Mouse (Mus musculus) common myeloid progenitor, adult 5-6 weeks (primary cell): ENCODE results near the gene Cdh4. TPM values are rescaled to one million over a fixed set of nuclear protein-coding genes. Genes with fewer than 3 reads are reported as not detected.

Experiments used
- ATAC-seq: replicated peaks from 2 replicates; pipeline ENCODE4 v1.8.0; 2016; ENCODE audit warnings: low read depth, mild to moderate bottlenecking, moderate TSS enrichment, inconsistent platforms; ENCODE audit not compliant: poor library complexity, severe bottlenecking
- total RNA-seq: library from RNA; stranded (forward); fragments of 200-1000, 187-1606 nt; gene quantifications from 2 replicates; pipeline ENCODE4 v1.2.3, GENCODE M21; 2017

The Cdh4 gene
- total RNA-seq, 1 experiment from 2014 or later, result not detected

GRCm38 (mm10) chr2:179766664-179767526 is 324.7 kb downstream of the Cdh4 start:
- ATAC-seq, result no peak

- no peak for ATAC-seq
These were observed 325.3 kb downstream of the Cdh4 start for GRCm38 (mm10) chr2:179767527-179767849.

GRCm38 (mm10) chr2:179769137-179769536 is 326.9 kb downstream of the Cdh4 start:
- ATAC-seq, result no peak

GRCm38 (mm10) chr2:179769943-179770342 is 327.7 kb downstream of the Cdh4 start:
- peak; percentile 39; the same call in 1 of the 2 replicates for ATAC-seq

DNA sequence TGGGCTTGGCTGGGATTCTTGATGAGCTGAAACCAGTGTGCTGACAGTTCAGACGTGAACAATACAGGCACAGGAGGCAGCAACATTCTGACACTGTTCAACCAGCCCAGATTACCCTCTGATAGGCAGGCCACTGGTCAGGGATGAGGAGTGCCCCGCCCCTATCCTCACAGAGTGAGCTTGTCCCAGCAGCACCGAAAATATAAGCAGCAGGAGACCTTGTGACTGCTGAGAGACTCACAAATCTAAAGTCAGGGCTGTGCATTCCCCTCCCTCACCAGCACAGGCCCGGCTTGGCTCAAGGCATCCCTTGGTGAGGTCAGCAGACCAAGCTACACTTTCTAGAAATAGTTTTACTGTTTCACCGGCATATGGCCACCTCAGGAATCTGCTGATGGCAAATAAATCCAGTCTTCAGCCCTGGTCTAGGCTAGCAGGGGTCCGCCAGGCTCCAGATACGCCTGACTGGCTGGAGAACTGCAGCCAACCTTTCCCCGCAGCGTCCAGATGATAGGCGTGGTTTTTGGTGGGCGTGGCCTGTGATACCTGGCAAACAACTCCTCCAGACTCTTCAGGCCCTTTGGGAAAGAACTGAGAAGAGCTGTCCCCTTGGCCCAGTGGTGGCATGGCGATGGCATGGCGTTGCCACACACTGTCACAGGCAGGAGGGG is 332.3 kb downstream of the Cdh4 start:
- no peak for ATAC-seq

GRCm38 (mm10) chr2:179775999-179776705 is 333.9 kb downstream of the Cdh4 start:
- no peak for ATAC-seq

GRCm38 (mm10) chr2:179779266-179779665 is 337.0 kb downstream of the Cdh4 start:
- no peak for ATAC-seq

GRCm38 (mm10) chr2:179780961-179781360 is 338.7 kb downstream of the Cdh4 start:
- ATAC-seq, result no peak

DNA sequence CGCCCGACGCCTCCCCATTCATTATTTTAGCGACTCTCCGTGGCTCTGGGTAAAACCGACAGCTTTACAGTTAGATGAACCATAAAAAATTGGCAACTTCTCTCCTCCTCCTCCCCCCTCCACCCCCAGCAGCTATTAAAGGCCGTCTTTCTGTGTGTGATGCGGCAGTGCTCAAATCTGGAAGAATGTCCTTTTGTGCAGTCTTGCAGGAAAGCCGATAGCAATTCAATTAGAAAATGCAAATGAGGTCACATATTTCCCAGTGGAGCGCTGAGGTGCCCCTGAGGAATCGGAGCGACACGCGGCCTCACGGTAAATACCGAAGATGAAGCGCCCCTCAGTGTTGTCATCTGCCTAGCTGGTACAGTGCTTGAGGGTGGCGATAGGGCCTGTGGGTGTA is 345.0 kb downstream of the Cdh4 start:
- no peak for ATAC-seq

DNA sequence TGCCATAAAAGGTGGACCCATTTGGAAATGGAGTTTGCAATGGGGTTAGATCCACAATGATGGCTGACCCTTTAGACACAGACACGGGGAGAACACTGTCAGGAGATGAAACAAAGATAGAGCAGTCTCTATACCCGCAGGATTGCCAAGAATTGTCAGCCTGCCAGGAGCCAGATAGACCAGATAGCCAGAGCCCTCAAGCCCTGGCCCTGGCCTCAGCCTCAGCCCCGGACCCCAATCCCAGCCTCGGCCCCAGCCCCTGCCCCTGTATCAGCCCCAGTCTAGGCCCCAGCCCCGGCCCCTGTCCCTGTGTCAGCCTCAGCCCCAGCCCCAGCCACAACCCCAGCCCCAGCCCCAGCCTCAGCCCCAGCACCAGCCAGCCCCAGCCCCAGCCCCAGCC is 345.6 kb downstream of the Cdh4 start:
- no peak for ATAC-seq

DNA sequence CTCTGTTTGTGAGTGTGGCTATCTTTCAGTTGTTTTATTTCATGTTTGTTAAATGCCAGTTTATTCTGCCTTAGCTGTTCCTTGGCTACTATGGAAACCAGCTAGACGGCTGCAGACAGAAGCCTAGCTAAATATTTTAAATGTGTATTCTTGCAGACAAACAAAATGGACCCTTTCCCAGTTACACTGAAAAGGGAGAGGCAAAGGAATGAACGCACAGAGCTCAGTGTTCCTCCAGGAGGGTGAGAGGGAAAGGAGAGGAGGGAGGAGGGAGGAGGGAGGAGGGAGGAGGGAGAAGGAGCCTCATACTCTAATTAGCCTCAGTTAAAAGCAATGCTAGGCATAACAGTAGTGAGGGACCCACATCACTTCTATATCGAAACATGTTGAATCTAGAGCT is 348.5 kb downstream of the Cdh4 start:
- no peak for ATAC-seq

- no peak for ATAC-seq
These were observed 350.3 kb downstream of the Cdh4 start for GRCm38 (mm10) chr2:179792426-179793133.

GRCm38 (mm10) chr2:179794354-179794753 is 352.1 kb downstream of the Cdh4 start:
- no peak for ATAC-seq

DNA sequence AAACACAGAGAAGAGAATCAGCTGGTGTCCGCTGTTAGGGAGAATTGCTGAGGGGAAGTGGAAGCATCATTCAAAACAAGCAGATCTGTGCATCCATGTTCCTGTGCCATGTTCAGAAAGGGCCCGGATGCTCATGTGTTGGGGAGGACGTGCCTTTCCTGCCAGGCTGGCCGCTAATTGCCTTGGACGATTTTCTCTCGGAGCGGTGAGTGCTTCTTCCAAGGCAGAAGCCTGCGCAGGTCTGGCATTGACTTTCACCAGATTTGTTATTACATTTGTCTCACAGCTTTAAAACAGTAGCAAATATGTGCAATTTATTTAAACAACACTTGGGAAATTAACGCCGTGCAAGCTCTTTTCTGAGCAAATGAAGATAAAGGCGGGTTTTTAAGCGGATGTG is 353.2 kb downstream of the Cdh4 start:
- no peak for ATAC-seq

DNA sequence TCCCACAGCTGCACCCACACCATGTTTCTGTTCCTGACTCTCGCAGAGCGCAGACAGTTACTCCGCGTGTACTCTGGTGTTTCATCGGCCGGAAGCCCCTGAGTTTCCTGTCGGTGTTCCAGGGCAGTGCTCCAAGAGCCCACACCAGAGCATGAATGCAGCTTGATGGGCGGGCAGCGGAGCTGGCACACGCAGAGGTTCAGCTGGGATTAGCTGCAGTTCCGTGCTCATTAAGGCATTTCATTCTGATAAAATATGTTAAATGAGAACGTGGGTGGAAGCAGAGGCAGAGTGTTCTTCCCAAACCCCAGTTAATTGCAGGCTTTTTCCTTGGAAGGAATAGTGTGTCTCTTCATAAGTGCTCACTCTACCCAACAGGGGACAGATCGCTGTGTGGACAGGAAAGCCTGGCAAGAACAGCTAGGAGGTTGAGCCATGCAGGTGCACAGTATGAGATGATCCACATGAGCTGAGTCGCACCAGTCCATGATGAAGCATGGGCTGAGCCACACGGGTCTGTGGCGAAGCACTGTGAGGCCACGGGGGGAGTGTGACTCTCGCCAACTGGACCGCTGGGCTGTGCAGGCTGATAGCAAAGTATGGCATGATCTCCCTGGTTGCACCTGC is 357.8 kb downstream of the Cdh4 start:
- ATAC-seq, result 0 out of 2 replicates have a peak, but pooled peaks have one; percentile 34

DNA sequence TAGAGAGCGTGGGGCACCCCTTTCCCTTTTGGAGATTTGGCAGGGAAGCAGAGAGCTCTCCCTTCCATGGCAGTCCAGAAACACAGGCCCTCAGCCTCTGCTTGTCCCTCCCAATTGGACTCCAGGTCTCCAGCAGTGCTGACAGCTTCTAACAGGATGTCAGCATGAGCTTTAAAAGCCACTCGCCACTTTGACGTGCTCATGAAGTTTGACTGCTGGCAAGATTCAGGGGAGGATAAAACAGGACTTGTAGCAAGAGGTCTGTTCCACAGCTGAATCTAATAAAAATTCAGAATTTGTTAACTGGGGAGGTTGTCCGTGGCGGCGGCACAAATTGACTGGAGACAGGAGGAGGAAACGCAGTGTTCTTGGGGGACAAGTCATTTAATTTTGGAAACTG is 358.8 kb downstream of the Cdh4 start:
- ATAC-seq, result no peak

DNA sequence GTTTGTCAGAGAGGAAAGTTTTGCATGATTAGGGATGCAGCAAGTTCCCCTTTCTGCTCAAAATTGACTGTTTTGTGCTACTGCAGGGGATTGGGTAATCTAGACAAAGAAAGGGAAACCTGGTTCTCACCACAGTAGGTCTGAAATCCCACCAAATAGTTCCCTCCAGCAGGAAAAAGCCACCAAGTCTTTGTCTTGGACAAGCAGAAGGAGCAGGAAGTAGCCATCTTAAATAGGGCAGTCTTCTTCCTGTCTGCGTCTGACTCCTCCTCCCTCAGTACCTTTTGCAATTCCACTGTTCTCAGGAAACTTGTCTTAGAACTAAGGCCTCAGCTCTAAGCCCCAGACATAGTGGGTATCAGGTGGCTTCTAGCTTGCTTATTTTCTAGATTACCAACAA is 360.2 kb downstream of the Cdh4 start:
- ATAC-seq, result peak; percentile 31; the same call in 1 of the 2 replicates

- no peak for ATAC-seq
These were observed 368.9 kb downstream of the Cdh4 start for GRCm38 (mm10) chr2:179811086-179811485.

GRCm38 (mm10) chr2:179813035-179813827 is 371.0 kb downstream of the Cdh4 start:
- ATAC-seq, result no peak
